Mouse (Mus musculus): ENCODE results near the gene Zswim7. TPM values are rescaled to one million over a fixed set of nuclear protein-coding genes. Genes with fewer than 3 reads are reported as not detected.

The Zswim7 gene
- polyA plus RNA-seq, 1 experiment from 2014 or later, result 24.0 TPM

DNA sequence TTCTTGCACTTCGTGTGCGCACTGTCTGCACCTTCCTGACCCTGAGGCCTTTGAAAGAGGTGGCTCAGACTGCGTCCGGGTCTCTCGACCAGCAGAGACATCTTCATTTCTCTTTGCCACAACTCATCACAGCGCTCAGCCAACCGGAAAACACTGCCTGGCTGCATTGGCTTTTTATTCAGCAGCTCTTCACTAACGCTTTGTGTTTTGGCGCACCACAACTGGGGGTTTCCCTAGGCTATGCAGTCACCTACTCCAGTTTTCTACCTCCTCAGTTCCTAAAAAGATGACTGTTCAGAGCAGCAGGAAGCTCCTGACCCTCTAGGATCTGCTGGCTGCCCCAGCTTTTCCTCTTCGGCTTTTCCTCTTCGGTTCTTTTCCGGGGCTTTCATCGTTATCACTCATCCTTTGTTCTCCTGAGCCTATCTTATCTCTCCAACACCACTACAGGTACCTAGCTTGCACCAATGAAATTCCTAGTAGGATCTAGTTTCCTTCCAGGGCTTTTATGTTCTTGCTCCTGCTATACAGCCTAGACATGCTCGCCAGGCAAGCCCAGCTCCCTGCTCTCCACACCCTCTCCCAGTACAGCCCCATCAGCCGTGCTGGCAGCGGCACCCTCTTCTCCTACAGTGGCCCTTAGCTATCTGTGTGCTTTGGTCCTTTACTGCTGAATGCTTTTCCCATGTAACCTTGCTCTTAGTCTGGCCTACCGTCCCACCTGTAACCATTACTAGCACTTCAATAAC lies 14.5 kb downstream of the Zswim7 start:
- Histone ChIP-seq H3K9ac (ENCODE audit: low read depth, low read length) (no peak overlapping the region), H3K27me3 (ENCODE audit: control insufficient read depth, insufficient read depth, low read length) (no peaks in the 10 kb centered on the region), H3K36me3 (ENCODE audit: control insufficient read depth, insufficient read depth, low read length) (no peaks in the 10 kb centered on the region), H3K9me3 (ENCODE audit: control insufficient read depth, low read length) (no peaks in the 10 kb centered on the region), H3K4me3 (ENCODE audit: low read length) (no peak overlapping the region), H3K4me1 (ENCODE audit: control insufficient read depth, insufficient read depth, low read length) (peaks cover 3% of the 10 kb centered on the region; the same call in 1 of the 2 replicates), H3K4me2 (replicated peaks; ENCODE audit: low read depth, low read length) (no peak overlapping the region), H3K27ac (ENCODE audit: low read depth, low read length) (no peak overlapping the region)
- WGBS, result 62% methylated on average over 17 of the region's 17 CpGs
- ATAC-seq (ENCODE audit: low FRiP score, low TSS enrichment), result no peak

DNA sequence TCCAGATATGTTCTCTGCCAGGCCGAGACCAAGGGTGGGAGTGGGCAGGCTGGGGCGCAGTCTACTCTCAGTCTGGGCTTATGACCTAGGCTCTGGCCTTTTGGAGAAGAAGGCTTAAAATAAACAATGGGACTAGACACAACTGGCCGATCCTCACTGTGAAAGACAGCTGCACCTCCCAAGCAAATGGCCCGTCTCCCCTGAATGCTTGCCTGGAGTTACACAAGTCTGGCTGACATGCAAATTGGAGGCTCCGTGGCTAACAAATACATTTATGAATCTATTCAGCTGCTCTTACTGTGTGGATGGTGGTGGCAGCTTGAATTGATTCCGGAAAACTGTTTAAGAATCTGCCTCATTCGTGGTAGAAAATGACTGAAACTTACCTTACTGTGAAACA lies 15.5 kb downstream of the Zswim7 start:
- WGBS, result 74% methylated on average over 7 of the region's 7 CpGs
- Histone ChIP-seq H3K4me2 (replicated peaks; ENCODE audit: low read depth, low read length) (no peak overlapping the region), H3K27me3 (ENCODE audit: control insufficient read depth, insufficient read depth, low read length) (no peaks in the 10 kb centered on the region), H3K36me3 (ENCODE audit: control insufficient read depth, insufficient read depth, low read length) (no peaks in the 10 kb centered on the region), H3K27ac (ENCODE audit: low read depth, low read length) (no peak overlapping the region), H3K4me1 (ENCODE audit: control insufficient read depth, insufficient read depth, low read length) (peaks cover 3% of the 10 kb centered on the region; the same call in 1 of the 2 replicates), H3K9ac (ENCODE audit: low read depth, low read length) (no peak overlapping the region), H3K9me3 (ENCODE audit: control insufficient read depth, low read length) (no peaks in the 10 kb centered on the region), H3K4me3 (ENCODE audit: low read length) (no peak overlapping the region)
- no peak for ATAC-seq (ENCODE audit: low FRiP score, low TSS enrichment)

DNA sequence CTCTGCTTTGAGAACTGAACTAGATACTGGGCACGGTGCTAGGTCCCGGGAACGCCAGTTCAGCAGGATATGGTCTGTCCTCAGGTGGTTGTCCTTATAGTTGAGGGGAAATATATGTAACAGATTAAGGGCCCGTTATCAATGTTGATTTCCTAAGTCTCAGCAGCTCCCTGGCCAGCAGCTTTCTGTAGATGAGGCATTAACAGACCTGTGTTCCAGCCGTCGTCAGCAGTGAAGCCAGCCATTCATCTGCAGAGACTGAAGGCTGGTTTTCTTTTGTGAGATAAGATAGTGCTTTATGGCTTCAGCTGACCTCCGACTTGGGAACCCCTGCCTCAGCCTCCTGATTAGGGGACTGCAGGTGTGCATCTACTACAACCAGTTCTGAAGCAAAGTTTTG lies 17.2 kb downstream of the Zswim7 start:
- H3K4me1 ChIP-seq (ENCODE audit: control insufficient read depth, insufficient read depth, low read length), result 0 out of 2 replicates have a peak, but pooled peaks cover 5% of the 10 kb centered on the region
- no peaks in the 10 kb centered on the region for H3K9me3 ChIP-seq (ENCODE audit: control insufficient read depth, low read length)
- no peak overlapping the region for H3K9ac ChIP-seq (ENCODE audit: low read depth, low read length)
- H3K4me2 ChIP-seq (replicated peaks; ENCODE audit: low read depth, low read length), result no peak overlapping the region
- no peaks in the 10 kb centered on the region for H3K36me3 ChIP-seq (ENCODE audit: control insufficient read depth, insufficient read depth, low read length)
- WGBS, result 75% methylated on average over 7 of the region's 7 CpGs
- no peak for ATAC-seq (ENCODE audit: low FRiP score, low TSS enrichment)
- no peaks in the 10 kb centered on the region for H3K27me3 ChIP-seq (ENCODE audit: control insufficient read depth, insufficient read depth, low read length)
- H3K4me3 ChIP-seq (ENCODE audit: low read length), result no peak overlapping the region
- no peak overlapping the region for H3K27ac ChIP-seq (ENCODE audit: low read depth, low read length)

DNA sequence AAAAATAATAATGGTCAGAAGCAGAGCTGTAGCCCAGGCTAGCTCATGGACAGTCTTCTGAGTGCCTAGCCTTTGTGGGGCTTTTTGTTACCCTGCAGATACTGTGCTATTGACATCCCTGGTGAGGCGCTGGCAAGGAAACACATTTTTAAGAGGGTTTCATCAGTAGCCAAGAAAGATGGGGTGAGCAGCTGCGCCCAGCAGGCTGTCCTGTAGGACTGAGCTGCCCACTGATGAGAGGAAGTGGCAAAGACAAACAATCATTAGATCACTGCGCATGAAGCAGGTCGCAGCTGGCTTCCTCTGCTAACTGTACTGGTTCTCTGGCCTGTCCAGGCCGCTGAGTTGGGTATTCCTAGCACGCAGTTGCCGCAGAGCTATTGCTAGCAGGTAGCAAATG lies 17.6 kb downstream of the Zswim7 start:
- 0 out of 2 replicates have a peak, but pooled peaks cover 5% of the 10 kb centered on the region for H3K4me1 ChIP-seq (ENCODE audit: control insufficient read depth, insufficient read depth, low read length)
- H3K4me3 ChIP-seq (ENCODE audit: low read length), result no peak overlapping the region
- no peaks in the 10 kb centered on the region for H3K36me3 ChIP-seq (ENCODE audit: control insufficient read depth, insufficient read depth, low read length)
- no peaks in the 10 kb centered on the region for H3K27me3 ChIP-seq (ENCODE audit: control insufficient read depth, insufficient read depth, low read length)
- WGBS, result 75% methylated on average over 7 of the region's 7 CpGs
- ATAC-seq (ENCODE audit: low FRiP score, low TSS enrichment), result no peak
- H3K27ac ChIP-seq (ENCODE audit: low read depth, low read length), result no peak overlapping the region
- no peak overlapping the region for H3K4me2 ChIP-seq (replicated peaks; ENCODE audit: low read depth, low read length)
- H3K9me3 ChIP-seq (ENCODE audit: control insufficient read depth, low read length), result no peaks in the 10 kb centered on the region
- no peak overlapping the region for H3K9ac ChIP-seq (ENCODE audit: low read depth, low read length)

DNA sequence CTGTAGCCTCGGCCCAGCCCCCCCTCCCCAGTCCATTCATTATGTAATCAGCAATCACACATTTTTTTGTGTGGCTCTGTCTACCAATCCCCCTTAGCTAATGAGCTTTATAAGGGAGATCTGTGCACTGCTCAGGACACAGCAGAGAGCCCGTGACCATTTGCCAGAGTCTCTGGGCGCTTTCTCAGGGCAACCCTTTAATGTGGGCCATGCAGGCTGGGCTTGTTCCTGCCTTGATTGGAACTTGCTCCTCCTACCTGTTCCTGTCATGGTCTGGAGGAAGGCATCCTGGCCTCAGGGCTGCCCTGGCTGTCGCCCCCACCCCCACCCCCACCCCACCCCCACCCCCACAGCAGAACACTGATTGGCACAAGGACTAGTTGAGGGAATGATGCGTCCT lies 22.0 kb downstream of the Zswim7 start:
- no peaks in the 10 kb centered on the region for H3K27me3 ChIP-seq (ENCODE audit: control insufficient read depth, insufficient read depth, low read length)
- H3K27ac ChIP-seq (ENCODE audit: low read depth, low read length), result no peak overlapping the region
- 0 out of 2 replicates have a peak, but pooled peaks cover 5% of the 10 kb centered on the region for H3K4me1 ChIP-seq (ENCODE audit: control insufficient read depth, insufficient read depth, low read length)
- no peak overlapping the region for H3K4me2 ChIP-seq (replicated peaks; ENCODE audit: low read depth, low read length)
- no peak overlapping the region for H3K9ac ChIP-seq (ENCODE audit: low read depth, low read length)
- ATAC-seq (ENCODE audit: low FRiP score, low TSS enrichment), result 0 out of 2 replicates have a peak, but pooled peaks have one; percentile 48
- 36% methylated on average over 5 of the region's 5 CpGs for WGBS
- H3K4me3 ChIP-seq (ENCODE audit: low read length), result no peak overlapping the region
- no peaks in the 10 kb centered on the region for H3K9me3 ChIP-seq (ENCODE audit: control insufficient read depth, low read length)
- no peaks in the 10 kb centered on the region for H3K36me3 ChIP-seq (ENCODE audit: control insufficient read depth, insufficient read depth, low read length)

DNA sequence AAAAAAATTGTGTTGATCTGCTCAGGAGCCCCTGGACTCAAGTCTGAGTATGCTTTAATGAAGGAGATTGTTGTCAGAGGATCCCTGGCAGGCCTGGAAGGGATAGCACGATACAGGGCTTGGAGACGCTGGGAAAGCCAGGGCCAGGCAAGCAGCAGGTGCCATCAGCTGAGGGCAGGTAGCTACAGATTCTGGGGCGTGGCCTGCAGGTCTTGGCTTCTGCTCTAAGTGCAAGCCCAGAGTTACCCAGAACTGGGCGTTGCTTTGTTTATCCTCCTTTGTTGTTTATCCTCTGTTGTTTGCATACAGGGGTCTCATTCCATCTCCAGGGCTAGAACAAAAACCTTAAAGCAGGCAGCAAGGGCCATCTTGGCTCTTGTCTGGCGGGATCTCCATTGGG lies 27.8 kb downstream of the Zswim7 start:
- peaks cover 20% of the 10 kb centered on the region for H3K27me3 ChIP-seq (ENCODE audit: control insufficient read depth, insufficient read depth, low read length)
- no peaks in the 10 kb centered on the region for H3K36me3 ChIP-seq (ENCODE audit: control insufficient read depth, insufficient read depth, low read length)
- WGBS, result 80% methylated on average over 5 of the region's 5 CpGs
- peaks cover 3% of the 10 kb centered on the region; the same call in 1 of the 2 replicates for H3K4me1 ChIP-seq (ENCODE audit: control insufficient read depth, insufficient read depth, low read length)
- H3K27ac ChIP-seq (ENCODE audit: low read depth, low read length), result no peak overlapping the region
- no peak overlapping the region for H3K4me2 ChIP-seq (replicated peaks; ENCODE audit: low read depth, low read length)
- ATAC-seq (ENCODE audit: low FRiP score, low TSS enrichment), result no peak
- no peak overlapping the region for H3K4me3 ChIP-seq (ENCODE audit: low read length)
- H3K9me3 ChIP-seq (ENCODE audit: control insufficient read depth, low read length), result no peaks in the 10 kb centered on the region
- no peak overlapping the region for H3K9ac ChIP-seq (ENCODE audit: low read depth, low read length)

DNA sequence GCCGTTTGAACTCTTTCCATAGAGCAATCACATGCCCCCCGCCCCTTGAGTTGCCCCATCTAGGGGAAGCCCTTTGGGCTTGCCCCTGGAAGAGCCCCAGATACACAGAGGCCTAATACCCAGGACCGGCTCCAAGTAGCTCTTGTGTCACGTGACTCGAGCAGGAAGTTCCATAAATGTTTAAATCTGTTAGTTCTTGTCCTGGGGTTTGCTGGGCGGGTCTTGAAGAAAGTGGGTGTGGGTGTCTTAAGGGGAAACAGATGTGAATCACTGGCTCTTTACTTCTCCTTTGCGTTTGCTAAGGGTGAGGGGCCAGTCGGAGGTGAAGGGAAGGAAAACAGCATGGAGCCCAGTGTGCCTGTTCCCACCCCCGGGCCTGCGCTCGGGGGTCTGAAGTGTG lies 30.1 kb downstream of the Zswim7 start:
- no peak overlapping the region for H3K27ac ChIP-seq (ENCODE audit: low read depth, low read length)
- H3K4me2 ChIP-seq (replicated peaks; ENCODE audit: low read depth, low read length), result no peak overlapping the region
- no peak overlapping the region for H3K9ac ChIP-seq (ENCODE audit: low read depth, low read length)
- H3K9me3 ChIP-seq (ENCODE audit: control insufficient read depth, low read length), result no peaks in the 10 kb centered on the region
- H3K4me1 ChIP-seq (ENCODE audit: control insufficient read depth, insufficient read depth, low read length), result peaks cover 3% of the 10 kb centered on the region; the same call in 1 of the 2 replicates
- peaks cover 22% of the 10 kb centered on the region for H3K27me3 ChIP-seq (ENCODE audit: control insufficient read depth, insufficient read depth, low read length)
- no peaks in the 10 kb centered on the region for H3K36me3 ChIP-seq (ENCODE audit: control insufficient read depth, insufficient read depth, low read length)
- ATAC-seq (ENCODE audit: low FRiP score, low TSS enrichment), result no peak
- no peak overlapping the region for H3K4me3 ChIP-seq (ENCODE audit: low read length)
- 54% methylated on average over 11 of the region's 11 CpGs for WGBS

DNA sequence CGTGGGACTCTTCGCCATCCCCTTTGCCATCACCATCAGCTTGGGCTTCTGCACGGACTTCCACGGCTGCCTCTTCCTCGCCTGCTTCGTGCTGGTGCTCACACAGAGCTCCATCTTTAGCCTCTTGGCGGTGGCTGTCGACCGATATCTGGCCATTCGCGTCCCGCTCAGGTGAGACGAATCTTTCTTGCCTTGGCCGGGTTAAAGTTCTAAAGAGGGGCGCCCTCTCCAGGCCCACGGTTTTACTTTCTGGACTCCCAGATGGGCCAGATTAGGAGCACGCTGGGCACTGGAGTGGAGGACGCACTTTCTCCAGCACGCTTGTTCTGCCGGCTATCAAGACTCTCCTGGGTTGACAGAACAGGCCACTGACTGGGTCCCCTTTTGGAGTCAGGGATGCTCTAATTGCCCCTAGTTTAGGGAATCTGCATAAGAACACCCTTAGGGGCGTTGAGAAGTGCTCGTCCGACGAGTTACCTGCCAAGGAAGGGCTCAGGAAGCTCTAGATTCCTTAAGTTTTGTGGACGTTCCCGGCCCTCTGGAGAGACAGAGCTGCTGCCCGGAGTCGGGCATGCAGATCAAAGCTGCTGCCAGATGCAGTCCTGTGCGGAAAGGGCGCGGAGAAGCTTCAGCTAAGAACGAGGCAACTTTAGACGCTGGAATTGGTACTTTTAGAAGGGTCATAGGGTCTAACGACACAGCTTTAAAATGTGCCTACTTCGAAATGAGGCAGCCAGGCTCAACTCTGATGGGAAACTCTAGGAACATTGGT lies 31.7 kb downstream of the Zswim7 start:
- no peaks in the 10 kb centered on the region for H3K9me3 ChIP-seq (ENCODE audit: control insufficient read depth, low read length)
- no peaks in the 10 kb centered on the region for H3K36me3 ChIP-seq (ENCODE audit: control insufficient read depth, insufficient read depth, low read length)
- H3K4me1 ChIP-seq (ENCODE audit: control insufficient read depth, insufficient read depth, low read length), result peaks cover 3% of the 10 kb centered on the region; the same call in 1 of the 2 replicates
- H3K9ac ChIP-seq (ENCODE audit: low read depth, low read length), result peak overlapping the region; percentile 40
- peaks cover 22% of the 10 kb centered on the region for H3K27me3 ChIP-seq (ENCODE audit: control insufficient read depth, insufficient read depth, low read length)
- no peak overlapping the region for H3K27ac ChIP-seq (ENCODE audit: low read depth, low read length)
- 2% methylated on average over 35 of the region's 35 CpGs for WGBS
- H3K4me2 ChIP-seq (replicated peaks; ENCODE audit: low read depth, low read length), result peak overlapping the region; percentile 99
- peak overlapping the region; percentile 56 for H3K4me3 ChIP-seq (ENCODE audit: low read length)
- ATAC-seq (ENCODE audit: low FRiP score, low TSS enrichment), result peak; percentile 37; the same call in 1 of the 2 replicates

Measured in kidney, embryonic 14.5 days (tissue).